Mouse (Mus musculus) limb, embryonic 14.5 days (tissue): ENCODE data around the gene Vwa3b. TPM values are rescaled to one million over a fixed set of nuclear protein-coding genes. Genes with fewer than 3 reads are reported as not detected.

ENCODE experiments used
- ATAC-seq: fragments of 200-750 bp; cut with Nextera tagmentation; 2 replicates; pipeline ENCODE4 v1.8.0; 2017; ENCODE audit warnings: low read depth, moderate number of reproducible peaks, moderate TSS enrichment; ENCODE audit not compliant: low FRiP score
- DNase-seq: peaks from one replicate; pipeline ENCODE4 v3.0.0-alpha.2; 2015; ENCODE audit warnings: low spot score
- H3K27ac ChIP-seq: fragments of 300-500 bp; sonication (generic); replicated peaks from 2 replicates; pipeline ENCODE4 v1.5.1; 2014; ENCODE audit warnings: low read depth, mild to moderate bottlenecking, low read length, moderate library complexity, mixed read lengths
- H3K27me3 ChIP-seq: fragments of 300-500 bp; sonication (generic); 2 replicates; pipeline ENCODE4 v1.6.1; 2014; ENCODE audit warnings: low read length, mixed read lengths; ENCODE audit not compliant: control insufficient read depth, insufficient read depth
- H3K36me3 ChIP-seq: fragments of 300-500 bp; sonication (generic); 2 replicates; pipeline ENCODE4 v1.6.1; 2014; ENCODE audit warnings: mild to moderate bottlenecking, low read length, moderate library complexity, mixed read lengths; ENCODE audit not compliant: control insufficient read depth, insufficient read depth
- H3K4me1 ChIP-seq: fragments of 300-500 bp; sonication (generic); 2 replicates; pipeline ENCODE4 v1.6.1; 2014; ENCODE audit warnings: antibody characterized with exemption, low read length, mixed read lengths; ENCODE audit not compliant: control insufficient read depth, insufficient read depth
- H3K4me2 ChIP-seq: fragments of 300-500 bp; sonication (generic); replicated peaks from 2 replicates; pipeline ENCODE4 v1.6.1; 2014; ENCODE audit warnings: low read depth, mild to moderate bottlenecking, low read length, moderate library complexity; ENCODE audit not compliant: severe bottlenecking
- H3K4me3 ChIP-seq: fragments of 300-500 bp; sonication (generic); replicated peaks from 2 replicates; pipeline ENCODE4 v1.5.1; 2014; ENCODE audit warnings: low read length
- H3K9ac ChIP-seq: fragments of 300-500 bp; sonication (generic); 2 replicates; pipeline ENCODE4 v1.6.1; 2014; ENCODE audit warnings: mild to moderate bottlenecking, low read depth, low read length, moderate library complexity; ENCODE audit not compliant: severe bottlenecking
- H3K9me3 ChIP-seq: fragments of 300-500 bp; sonication (generic); 2 replicates; pipeline ENCODE4 v1.6.1; 2016; ENCODE audit warnings: low read length; ENCODE audit not compliant: control insufficient read depth
- POLR2A ChIP-seq: fragments of 200-500 bp; IDR thresholded peaks from 2 replicates; pipeline ENCODE4 v1.8.0; 2012; ENCODE audit warnings: inconsistent platforms, mild to moderate bottlenecking, moderate library complexity, borderline replicate concordance; ENCODE audit not compliant: insufficient read depth, insufficient read length; ENCODE audit errors: extremely low read depth
- WGBS: fragments of 180-500 bp; shearing (Covaris S2); extraction: QIAGEN DNeasy Blood & Tissue Kit; methylation state at CpG from one replicate; pipeline ENCODE4 v1.1.7; 2014; 5-methylcytosine and 5-hydroxymethylcytosine counted together
- polyA plus RNA-seq, 2 experiments: library from polyadenylated mRNA; depleted of rRNA in 1 of 2; stranded (reverse) in 1 of 2; unstranded in 1 of 2; fragments of >200 nt; fragmentation: Nextera tagmentation in 1 of 2; extraction: Ambion mirVana in 1 of 2; gene quantifications; 2 replicates each; pipeline versions ENCODE4 v1.2.1 to v1.2.3; 2012 to 2014

The Vwa3b gene
- polyA plus RNA-seq, 2 experiments, result 1.0 to 1.6 TPM

GRCm38 (mm10) chr1:37065658-37066412 lies 39.4 kb downstream of the Vwa3b start:
- no peak for ATAC-seq
- 83% methylated on average over 11 of the region's 11 CpGs for WGBS
- TF ChIP-seq POLR2A, result no peak

GRCm38 (mm10) chr1:37075759-37076158 lies 49.4 kb downstream of the Vwa3b start:
- ATAC-seq (no peak), DNase-seq (no peak)
- WGBS, result 90% methylated on average over 7 of the region's 7 CpGs
- Histone ChIP-seq H3K4me3 (no peak overlapping the region), H3K27ac (no peak overlapping the region), H3K4me2 (no peak overlapping the region), H3K27me3 (no peaks in the 10 kb centered on the region), H3K9me3 (no peaks in the 10 kb centered on the region), H3K36me3 (no peaks in the 10 kb centered on the region), H3K4me1 (no peaks in the 10 kb centered on the region), H3K9ac (no peak overlapping the region)
- no peak for TF ChIP-seq POLR2A

More at GRCm38 (mm10) chr1:37065658-37066412, 39.4 kb downstream of the Vwa3b start:
- H3K27ac ChIP-seq, result no peak overlapping the region
- H3K36me3 ChIP-seq, result no peaks in the 10 kb centered on the region
- H3K4me2 ChIP-seq, result no peak overlapping the region
- no peaks in the 10 kb centered on the region for H3K27me3 ChIP-seq
- no peaks in the 10 kb centered on the region for H3K9me3 ChIP-seq
- H3K9ac ChIP-seq, result no peak overlapping the region
- no peak overlapping the region for H3K4me3 ChIP-seq
- H3K4me1 ChIP-seq, result 0 out of 2 replicates have a peak, but pooled peaks cover 2% of the 10 kb centered on the region
- DNase-seq, result no peak

- no peak for ATAC-seq
- DNase-seq, result no peak
- Histone ChIP-seq H3K4me2 (no peak overlapping the region), H3K36me3 (no peaks in the 10 kb centered on the region), H3K9ac (no peak overlapping the region), H3K4me1 (no peaks in the 10 kb centered on the region), H3K9me3 (no peaks in the 10 kb centered on the region), H3K27me3 (no peaks in the 10 kb centered on the region), H3K4me3 (no peak overlapping the region), H3K27ac (no peak overlapping the region)
- WGBS, result 81% methylated on average over 9 of the region's 9 CpGs
- no peak for TF ChIP-seq POLR2A
Observed at GRCm38 (mm10) chr1:37077266-37077665, 50.9 kb downstream of the Vwa3b start.

DNA sequence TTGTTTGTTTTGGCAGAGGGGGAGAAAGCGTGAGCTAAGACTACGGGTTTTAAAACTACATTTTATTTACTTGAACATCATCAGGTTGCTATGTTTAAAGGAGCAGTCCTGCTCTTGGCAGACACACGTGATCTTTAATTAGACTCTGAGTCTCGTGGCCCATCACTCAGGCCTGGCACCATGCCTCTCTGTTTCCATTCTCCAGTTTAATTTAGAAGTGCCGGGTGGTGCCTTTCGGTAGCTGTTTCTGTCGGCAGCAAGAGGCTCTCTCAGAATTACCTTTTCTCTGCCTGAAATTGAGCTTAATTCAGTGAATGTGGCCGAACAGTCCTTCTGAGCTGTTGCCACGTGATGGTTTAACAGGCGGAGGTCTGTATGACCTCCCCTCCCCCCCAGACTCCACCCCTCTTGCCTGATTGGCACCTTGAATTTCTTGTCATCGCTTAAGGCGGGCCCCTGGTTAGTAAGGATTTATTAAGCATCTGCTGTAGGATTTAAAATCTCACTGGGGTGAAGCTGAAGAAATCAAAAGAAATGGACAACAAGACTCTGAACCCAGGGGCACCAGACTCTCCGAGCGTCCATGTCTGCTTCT lies 51.7 kb downstream of the Vwa3b start:
- no peak overlapping the region for H3K9ac ChIP-seq
- H3K27me3 ChIP-seq, result no peaks in the 10 kb centered on the region
- no peak overlapping the region for H3K4me3 ChIP-seq
- H3K9me3 ChIP-seq, result no peaks in the 10 kb centered on the region
- no peak for ATAC-seq
- TF ChIP-seq POLR2A, result no peak
- H3K27ac ChIP-seq, result no peak overlapping the region
- no peak for DNase-seq
- H3K4me2 ChIP-seq, result no peak overlapping the region
- no peaks in the 10 kb centered on the region for H3K4me1 ChIP-seq
- no peaks in the 10 kb centered on the region for H3K36me3 ChIP-seq
- 57% methylated on average over 14 of the region's 14 CpGs for WGBS

DNA sequence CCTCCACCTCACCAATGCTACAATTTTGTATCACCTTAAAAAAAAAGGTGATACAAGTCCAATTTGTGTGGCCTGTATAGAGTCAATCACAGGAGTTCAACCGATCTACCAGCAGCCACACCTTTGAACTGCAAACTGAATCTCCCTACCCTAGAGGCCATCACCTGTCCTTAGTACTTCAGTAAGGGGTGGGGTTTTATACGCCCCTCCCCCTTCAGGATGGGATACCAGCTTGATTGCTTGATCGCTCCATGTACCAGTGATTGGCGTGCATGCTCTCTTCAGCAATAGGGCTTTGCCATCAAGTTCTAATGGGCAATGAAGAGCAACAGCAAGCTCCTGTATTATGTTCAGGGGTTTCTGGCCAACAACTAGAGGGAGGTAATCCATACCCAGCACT lies 54.0 kb downstream of the Vwa3b start:
- Histone ChIP-seq H3K36me3 (no peaks in the 10 kb centered on the region), H3K27me3 (no peaks in the 10 kb centered on the region), H3K4me2 (no peak overlapping the region), H3K4me3 (no peak overlapping the region), H3K9ac (no peak overlapping the region), H3K9me3 (no peaks in the 10 kb centered on the region), H3K4me1 (no peaks in the 10 kb centered on the region), H3K27ac (no peak overlapping the region)
- WGBS, result 86% methylated on average over 4 of the region's 4 CpGs
- ATAC-seq (no peak), DNase-seq (no peak)
- TF ChIP-seq POLR2A, result no peak
